Mouse (Mus musculus) olfactory bulb, adult 2 months (tissue): Measurements from ENCODE around the gene Ppard.

Experiments
- CTCF ChIP-seq: fragments of 200-500 bp; IDR thresholded peaks from 2 replicates; pipeline ENCODE4 v1.5.1; 2012; ENCODE audit warnings: low read depth, mild to moderate bottlenecking, low read length, moderate library complexity; ENCODE audit not compliant: insufficient read depth
- POLR2A ChIP-seq: fragments of 200-500 bp; IDR thresholded peaks from 2 replicates; pipeline ENCODE4 v1.6.1; 2012; ENCODE audit warnings: mild to moderate bottlenecking, low read depth, low read length, moderate library complexity; ENCODE audit not compliant: insufficient read depth

DNA sequence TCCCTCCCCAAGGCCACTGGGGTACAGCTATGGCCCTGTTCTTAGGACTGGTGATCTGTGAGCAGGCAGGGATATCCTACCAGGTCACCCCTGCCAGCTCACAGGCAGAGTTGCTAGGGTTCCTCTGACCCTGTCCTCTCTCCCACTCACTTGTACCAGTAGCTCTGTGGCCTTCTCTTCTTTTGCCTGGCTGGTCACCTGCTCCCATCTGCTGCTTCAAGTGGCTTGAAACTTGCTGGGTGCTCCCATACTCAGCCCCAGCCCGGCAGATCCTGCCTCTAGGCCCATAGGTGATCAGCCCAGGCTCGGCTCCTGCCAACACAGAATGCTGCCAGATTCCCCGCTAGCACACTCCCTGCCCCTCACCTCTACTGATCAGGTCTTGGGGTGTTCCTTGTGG is 68.3 kb downstream of the Ppard start:
- TF ChIP-seq CTCF (no peak), POLR2A (no peak)
